Mouse (Mus musculus): ENCODE results near the gene Dner. TPM values are rescaled to one million over a fixed set of nuclear protein-coding genes. Genes with fewer than 3 reads are reported as not detected.

The Dner gene
- total and polyA plus RNA-seq, 3 experiments: 0.05 to 0.43 (median 0.23) TPM

DNA sequence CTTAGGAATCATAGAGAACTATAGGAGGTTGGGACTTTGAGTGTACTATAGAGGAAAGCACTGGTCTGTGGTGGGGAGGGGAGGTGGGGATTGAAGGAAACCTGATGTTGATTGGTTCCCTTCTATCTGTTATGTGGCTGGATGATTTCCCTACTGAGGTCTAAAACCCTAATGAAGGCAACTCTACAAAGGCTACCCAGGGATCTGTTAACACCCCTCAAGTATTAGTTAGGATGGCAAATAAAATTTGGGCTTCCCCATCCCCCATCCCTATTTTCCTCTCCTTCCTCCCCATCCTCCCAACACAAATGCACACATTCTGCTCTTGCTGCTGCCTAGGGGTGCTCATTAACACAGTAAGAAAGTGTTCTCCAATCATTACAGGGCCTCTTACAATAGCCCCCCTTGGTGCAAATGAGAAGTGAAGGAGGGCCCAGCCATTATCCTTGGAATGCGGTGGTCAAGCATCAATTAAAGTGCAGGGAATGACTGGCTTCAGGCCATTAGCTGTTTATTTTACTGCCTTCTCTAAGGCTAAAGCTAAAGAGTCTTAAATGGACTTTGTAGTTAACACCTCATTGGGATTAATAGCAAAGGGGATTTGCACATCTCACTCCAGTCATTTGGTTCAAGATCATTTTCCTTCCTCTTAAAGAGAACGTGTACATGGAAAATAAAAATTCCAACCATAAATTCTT, 146.5 kb downstream of the Dner start:
- Histone ChIP-seq H3K79me2 (replicated peaks; ENCODE audit: control insufficient read depth, insufficient read depth, low read length) (no peaks in the 10 kb centered on the region), H3K9ac (ENCODE audit: low read depth, low read length) (no peak overlapping the region), H3K27me3 (ENCODE audit: control insufficient read depth, insufficient read depth, low read length) (no peaks in the 10 kb centered on the region), H3K27ac (no peak overlapping the region), H3K36me3 (ENCODE audit: control insufficient read depth, insufficient read depth, low read length) (no peaks in the 10 kb centered on the region), H3K4me1 (ENCODE audit: control insufficient read depth, insufficient read depth, low read length) (no peaks in the 10 kb centered on the region), H3K4me3 (no peak overlapping the region)
- intact Hi-C loops (cut with DNase I): loop anchor here (5.0 kb wide), 1 partner anchor 353 kb away; no protein-coding TSS in a partner anchor
- DNase-seq: no peak
- TF ChIP-seq EP300 (IDR thresholded peaks at IDR 0.05; ENCODE audit: insufficient read depth, low read depth, low read length) (no peak), CTCF (IDR thresholded peaks at IDR 0.05) (no peak), POLR2A (IDR thresholded peaks at IDR 0.05; ENCODE audit: insufficient read depth, low read depth, low read length) (no peak)
- WGBS: 31% methylated on average over 2 of the region's 2 CpGs

DNA sequence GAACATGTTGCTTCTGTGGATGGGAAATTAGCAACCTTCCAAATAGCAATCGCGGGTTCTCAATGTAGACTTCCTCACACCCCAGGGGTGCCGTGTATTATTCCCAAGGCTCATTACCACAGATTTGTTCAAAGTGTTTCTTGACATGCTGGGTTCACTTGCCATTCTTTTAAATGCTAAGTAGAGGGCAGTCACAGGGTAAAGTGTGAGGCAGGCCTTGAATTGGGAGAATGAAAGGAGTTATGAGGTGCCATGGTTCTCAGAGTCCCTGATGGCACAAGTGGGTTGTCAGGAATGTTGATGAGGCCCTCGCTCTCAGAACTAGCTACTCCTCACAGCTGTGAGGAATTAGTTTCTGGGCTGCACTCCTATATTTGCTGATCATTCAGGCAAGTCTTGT, 160.0 kb downstream of the Dner start:
- H3K79me2 ChIP-seq (replicated peaks; ENCODE audit: control insufficient read depth, insufficient read depth, low read length): no peaks in the 10 kb centered on the region
- TF ChIP-seq EP300 (IDR thresholded peaks at IDR 0.05; ENCODE audit: insufficient read depth, low read depth, low read length): no peak
- TF ChIP-seq POLR2A (IDR thresholded peaks at IDR 0.05; ENCODE audit: insufficient read depth, low read depth, low read length): no peak
- TF ChIP-seq CTCF (IDR thresholded peaks at IDR 0.05): no peak
- H3K9ac ChIP-seq (ENCODE audit: low read depth, low read length): no peak overlapping the region
- 78% methylated on average over 4 of the region's 4 CpGs for WGBS
- intact Hi-C loops (cut with DNase I): no loop called here
- no peaks in the 10 kb centered on the region for H3K36me3 ChIP-seq (ENCODE audit: control insufficient read depth, insufficient read depth, low read length)
- no peaks in the 10 kb centered on the region for H3K4me1 ChIP-seq (ENCODE audit: control insufficient read depth, insufficient read depth, low read length)
- H3K27ac ChIP-seq: no peak overlapping the region
- H3K4me3 ChIP-seq: no peak overlapping the region
- DNase-seq: no peak
- H3K27me3 ChIP-seq (ENCODE audit: control insufficient read depth, insufficient read depth, low read length): no peaks in the 10 kb centered on the region

DNA sequence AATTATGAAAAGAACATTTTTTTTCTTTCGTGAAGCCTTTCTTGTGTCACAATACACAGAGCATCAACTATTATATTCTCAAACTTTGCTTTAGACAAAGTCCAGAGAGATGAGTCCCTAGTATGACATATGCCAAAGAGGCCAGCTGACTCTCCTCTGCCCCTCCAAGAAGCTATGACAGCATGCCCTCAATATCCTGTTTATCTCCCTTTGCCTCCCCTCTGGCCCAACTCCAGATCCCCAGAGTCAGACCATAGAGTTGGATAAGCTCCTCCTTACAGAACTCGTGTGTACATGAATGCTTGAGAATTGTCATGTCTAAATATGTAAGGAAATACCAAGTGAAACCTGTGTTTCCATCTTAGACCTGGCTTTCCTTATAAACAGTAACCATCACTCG, 170.5 kb downstream of the Dner start:
- Histone ChIP-seq H3K9ac (ENCODE audit: low read depth, low read length) (no peak overlapping the region), H3K4me1 (ENCODE audit: control insufficient read depth, insufficient read depth, low read length) (no peaks in the 10 kb centered on the region), H3K4me3 (no peak overlapping the region), H3K27ac (no peak overlapping the region), H3K27me3 (ENCODE audit: control insufficient read depth, insufficient read depth, low read length) (no peaks in the 10 kb centered on the region), H3K79me2 (replicated peaks; ENCODE audit: control insufficient read depth, insufficient read depth, low read length) (no peaks in the 10 kb centered on the region), H3K36me3 (ENCODE audit: control insufficient read depth, insufficient read depth, low read length) (no peaks in the 10 kb centered on the region)
- 59% methylated on average over 3 of the region's 3 CpGs for whole genome bisulfite sequencing
- DNase-seq: no peak
- intact Hi-C loops (cut with DNase I): no loop called here
- TF ChIP-seq EP300 (IDR thresholded peaks at IDR 0.05; ENCODE audit: insufficient read depth, low read depth, low read length) (no peak), POLR2A (IDR thresholded peaks at IDR 0.05; ENCODE audit: insufficient read depth, low read depth, low read length) (no peak), CTCF (IDR thresholded peaks at IDR 0.05) (no peak)

DNA sequence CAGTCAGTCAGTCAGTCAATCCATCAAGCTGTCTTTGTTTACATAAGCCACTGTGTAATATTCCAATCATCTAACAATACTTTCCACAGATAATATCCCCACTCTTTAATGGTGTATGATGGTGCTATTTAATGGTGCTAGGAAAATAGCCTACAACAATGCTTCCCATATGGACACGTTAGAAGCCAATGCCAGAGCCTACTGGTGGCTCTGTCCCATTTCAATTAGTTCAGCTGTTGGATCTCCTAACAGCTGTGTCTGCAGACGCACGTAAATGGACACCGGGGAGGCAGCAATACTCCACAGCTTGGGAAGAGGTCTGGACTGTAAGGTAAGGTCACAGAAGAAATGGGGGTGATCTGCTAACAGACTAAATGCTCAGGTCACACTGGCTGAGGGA, 171.6 kb downstream of the Dner start:
- no peak for DNase-seq
- no peaks in the 10 kb centered on the region for H3K4me1 ChIP-seq (ENCODE audit: control insufficient read depth, insufficient read depth, low read length)
- H3K9ac ChIP-seq (ENCODE audit: low read depth, low read length): no peak overlapping the region
- no peak overlapping the region for H3K27ac ChIP-seq
- intact Hi-C loops (cut with DNase I): no loop called here
- TF ChIP-seq POLR2A (IDR thresholded peaks at IDR 0.05; ENCODE audit: insufficient read depth, low read depth, low read length): no peak
- H3K4me3 ChIP-seq: no peak overlapping the region
- no peaks in the 10 kb centered on the region for H3K36me3 ChIP-seq (ENCODE audit: control insufficient read depth, insufficient read depth, low read length)
- H3K27me3 ChIP-seq (ENCODE audit: control insufficient read depth, insufficient read depth, low read length): no peaks in the 10 kb centered on the region
- 81% methylated on average over 4 of the region's 4 CpGs for WGBS
- no peaks in the 10 kb centered on the region for H3K79me2 ChIP-seq (replicated peaks; ENCODE audit: control insufficient read depth, insufficient read depth, low read length)

- no peaks in the 10 kb centered on the region for H3K79me2 ChIP-seq (replicated peaks; ENCODE audit: control insufficient read depth, insufficient read depth, low read length)
- H3K4me1 ChIP-seq (ENCODE audit: control insufficient read depth, insufficient read depth, low read length): no peaks in the 10 kb centered on the region
- H3K4me3 ChIP-seq: no peak overlapping the region
- intact Hi-C loops (cut with DNase I): no loop called here
- 61% methylated on average over 4 of the region's 4 CpGs for WGBS
- no peaks in the 10 kb centered on the region for H3K36me3 ChIP-seq (ENCODE audit: control insufficient read depth, insufficient read depth, low read length)
- no peak overlapping the region for H3K9ac ChIP-seq (ENCODE audit: low read depth, low read length)
- no peak overlapping the region for H3K27ac ChIP-seq
- DNase-seq: no peak
- no peak for TF ChIP-seq POLR2A (IDR thresholded peaks at IDR 0.05; ENCODE audit: insufficient read depth, low read depth, low read length)
- H3K27me3 ChIP-seq (ENCODE audit: control insufficient read depth, insufficient read depth, low read length): no peaks in the 10 kb centered on the region
Measured at GRCm38 (mm10) chr1:84522963-84523280, 173.1 kb downstream of the Dner start.

DNA sequence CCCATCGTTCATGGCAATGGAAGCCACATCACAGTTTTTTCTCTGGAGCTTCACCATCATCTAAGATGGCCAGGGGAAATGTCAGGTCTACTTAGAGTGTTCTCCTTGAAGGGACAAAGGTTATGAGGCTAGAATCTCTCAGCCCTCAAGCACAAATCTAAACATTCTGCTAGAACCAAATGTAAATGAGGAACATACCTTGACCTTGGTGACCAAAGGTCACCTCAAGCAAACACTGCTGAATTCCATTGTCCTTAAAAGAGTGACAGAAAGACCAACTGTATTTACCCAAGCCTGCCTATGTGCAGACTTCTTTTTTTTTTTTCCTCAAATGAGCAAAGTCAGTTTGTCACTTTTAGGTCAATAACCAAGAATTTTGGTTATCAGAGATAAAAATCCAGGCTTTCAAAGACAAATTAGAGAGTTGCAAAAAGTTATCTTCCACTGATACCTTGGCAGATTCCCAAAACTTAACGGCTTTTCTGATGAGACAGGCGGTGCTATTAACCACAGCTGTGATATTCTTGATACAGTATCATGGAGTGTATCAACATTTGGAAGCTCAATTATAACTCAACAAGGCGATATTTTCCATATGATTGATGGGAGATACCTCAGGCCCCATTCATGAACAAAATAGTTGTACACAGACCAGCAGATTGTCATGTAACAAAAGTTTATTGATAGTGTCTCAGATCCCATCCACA, 173.6 kb downstream of the Dner start:
- intact Hi-C loops (cut with DNase I): no loop called here
- Histone ChIP-seq H3K4me3 (no peak overlapping the region), H3K9ac (ENCODE audit: low read depth, low read length) (no peak overlapping the region), H3K36me3 (ENCODE audit: control insufficient read depth, insufficient read depth, low read length) (no peaks in the 10 kb centered on the region), H3K79me2 (replicated peaks; ENCODE audit: control insufficient read depth, insufficient read depth, low read length) (no peaks in the 10 kb centered on the region), H3K27me3 (ENCODE audit: control insufficient read depth, insufficient read depth, low read length) (no peaks in the 10 kb centered on the region), H3K4me1 (ENCODE audit: control insufficient read depth, insufficient read depth, low read length) (no peaks in the 10 kb centered on the region), H3K27ac (no peak overlapping the region)
- TF ChIP-seq POLR2A (IDR thresholded peaks at IDR 0.05; ENCODE audit: insufficient read depth, low read depth, low read length) (no peak), CTCF (IDR thresholded peaks at IDR 0.05) (no peak), EP300 (IDR thresholded peaks at IDR 0.05; ENCODE audit: insufficient read depth, low read depth, low read length) (no peak)
- WGBS: 64% methylated on average over 4 of the region's 4 CpGs
- no peak for DNase-seq
